Mouse (Mus musculus): ENCODE data around the gene Gm20441. TPM values are rescaled to one million over a fixed set of nuclear protein-coding genes. Genes with fewer than 3 reads are reported as not detected.

The Gm20441 gene
- total RNA-seq, 2 experiments from 2014 or later = not detected

Other genes starting within 250 kb of the Gm20441 start
- gene Lrrc75b, start 220.6 kb downstream of the Gm20441 start, total RNA-seq (2021) = 1 to 10 TPM; 1.0 to 1.2 TPM
- not detected for gene Ggt1, start 219.3 kb downstream of the Gm20441 start, total RNA-seq (2021)
- gene Ggt5, start 191.6 kb downstream of the Gm20441 start, total RNA-seq (2021) = 1 to 10 TPM; 6.8 to 8.7 TPM
- gene Susd2, start 136.9 kb downstream of the Gm20441 start, total RNA-seq (2021) = 1 to 10 TPM; 2.8 to 3.4 TPM
- 10 to 100 TPM; 26.0 to 33.6 TPM for gene Cabin1, start 16.6 kb downstream of the Gm20441 start, total RNA-seq (2021)
- 10 to 100 TPM; 29.6 to 49.2 TPM for gene Ddt, start 7.5 kb downstream of the Gm20441 start, total RNA-seq (2021)
- 1 to 10 TPM; 1.9 to 3.0 TPM for gene Gstt3, start 460 bp upstream of the Gm20441 start, total RNA-seq (2021)
- gene Gstt1, start 17.6 kb upstream of the Gm20441 start, total RNA-seq (2021) = 1 to 10 TPM; 5.9 to 7.9 TPM
- gene Gstt4, start 41.6 kb upstream of the Gm20441 start, total RNA-seq (2021) = not detected
- gene Gstt2, start 56.5 kb upstream of the Gm20441 start, total RNA-seq (2021) = 10 to 100 TPM; 10.1 to 12.7 TPM
- 100 to 1,000 TPM; 321 to 324 TPM for gene Mif, start 79.3 kb upstream of the Gm20441 start, total RNA-seq (2021)
- under 1 TPM in 1 of 2 experiments, not detected in 1; 0.48 TPM for gene Derl3, start 112.5 kb upstream of the Gm20441 start, total RNA-seq (2021)
- gene Smarcb1, start 140.7 kb upstream of the Gm20441 start, total RNA-seq (2021) = 10 to 100 TPM; 41.3 to 44.8 TPM
- gene Chchd10, start 152.2 kb upstream of the Gm20441 start, total RNA-seq (2021) = 1,000 to 10,000 TPM; 1,157 to 1,242 TPM
- gene Mmp11, start 155.5 kb upstream of the Gm20441 start, total RNA-seq (2021) = 1 to 10 TPM; 8.6 to 9.9 TPM
- not detected for gene Gm867, start 159.7 kb upstream of the Gm20441 start, total RNA-seq (2021)
- gene Vpreb3, start 162.1 kb upstream of the Gm20441 start, total RNA-seq (2021) = under 1 TPM in 1 of 2 experiments, not detected in 1; 0.53 TPM
- not detected for gene Gm5134, start 173.6 kb upstream of the Gm20441 start, total RNA-seq (2021)

Measured in heart, postnatal 10 days (tissue).